Mouse (Mus musculus): Measurements from ENCODE around the gene Prss30. TPM values are rescaled to one million over a fixed set of nuclear protein-coding genes. Genes with fewer than 3 reads are reported as not detected.

Gene Prss30
- polyA plus RNA-seq, 1 experiment from 2014 or later, result 0.12 TPM

DNA sequence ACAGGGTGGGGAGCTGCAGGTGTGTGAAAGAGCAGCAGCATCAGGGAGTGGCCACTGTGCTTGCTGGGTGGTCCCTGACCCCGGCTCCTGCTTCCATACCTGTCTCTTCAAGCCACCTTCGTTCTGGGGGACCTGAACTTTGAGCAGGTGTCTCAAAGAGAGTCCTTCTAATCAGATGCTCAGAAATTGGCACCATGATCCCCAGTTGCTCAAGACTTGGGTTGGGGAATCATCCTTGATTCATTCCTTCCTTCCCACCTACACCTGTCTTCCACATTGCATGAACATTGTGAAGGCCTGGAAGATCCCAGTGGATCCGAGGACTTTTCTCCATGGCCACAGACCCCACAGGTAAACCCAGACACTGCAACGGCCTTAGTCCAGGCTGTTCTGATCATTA lies 27.7 kb upstream of the Prss30 start:
- Histone ChIP-seq H3K9ac (ENCODE audit: low read length) (no peak overlapping the region), H3K4me2 (ENCODE audit: low read length) (no peak overlapping the region), H3K27ac (ENCODE audit: low read depth) (no peak overlapping the region), H3K27me3 (replicated peaks; ENCODE audit: control insufficient read depth, insufficient read depth, low read length) (no peaks in the 10 kb centered on the region), H3K36me3 (ENCODE audit: control insufficient read depth, insufficient read depth, low read length) (no peaks in the 10 kb centered on the region), H3K4me1 (replicated peaks; ENCODE audit: control insufficient read depth, insufficient read depth, low read length) (no peaks in the 10 kb centered on the region), H3K4me3 (ENCODE audit: low read depth, low read length) (no peak overlapping the region), H3K9me3 (ENCODE audit: control insufficient read depth, low read length) (no peaks in the 10 kb centered on the region)
- no peak for ATAC-seq (replicated peaks; ENCODE audit: low FRiP score, low TSS enrichment, low read depth)
- 72% methylated on average over 4 of the region's 4 CpGs for WGBS
- no peak for DNase-seq (ENCODE audit: low spot score)

DNA sequence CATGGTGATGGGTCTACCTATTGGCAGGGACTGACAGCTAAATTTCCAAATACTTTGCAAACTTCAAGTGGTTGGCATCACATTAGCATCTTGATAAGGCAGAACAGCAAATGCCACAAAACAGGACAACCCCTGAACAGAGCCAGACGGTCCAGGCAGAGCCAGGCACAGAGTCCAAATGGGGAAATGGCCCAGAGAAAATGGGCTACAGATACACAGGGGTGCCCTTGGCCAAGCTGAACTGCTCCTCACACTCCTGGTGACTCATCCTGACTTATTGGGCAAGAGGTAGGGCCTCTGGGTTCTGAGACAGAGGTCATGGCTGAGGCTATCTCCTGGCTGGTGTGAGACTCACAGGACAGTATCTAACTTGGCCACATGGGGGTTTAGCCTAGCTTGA lies 27.0 kb upstream of the Prss30 start:
- 64% methylated on average over 1 of the region's 1 CpGs for WGBS
- Histone ChIP-seq H3K4me1 (replicated peaks; ENCODE audit: control insufficient read depth, insufficient read depth, low read length) (no peaks in the 10 kb centered on the region), H3K9me3 (ENCODE audit: control insufficient read depth, low read length) (no peaks in the 10 kb centered on the region), H3K36me3 (ENCODE audit: control insufficient read depth, insufficient read depth, low read length) (no peaks in the 10 kb centered on the region), H3K9ac (ENCODE audit: low read length) (no peak overlapping the region), H3K4me3 (ENCODE audit: low read depth, low read length) (no peak overlapping the region), H3K27ac (ENCODE audit: low read depth) (no peak overlapping the region), H3K27me3 (replicated peaks; ENCODE audit: control insufficient read depth, insufficient read depth, low read length) (no peaks in the 10 kb centered on the region), H3K4me2 (ENCODE audit: low read length) (no peak overlapping the region)
- ATAC-seq (replicated peaks; ENCODE audit: low FRiP score, low TSS enrichment, low read depth) (peak; percentile 62; the same call in 1 of the 2 replicates), DNase-seq (ENCODE audit: low spot score) (no peak)

DNA sequence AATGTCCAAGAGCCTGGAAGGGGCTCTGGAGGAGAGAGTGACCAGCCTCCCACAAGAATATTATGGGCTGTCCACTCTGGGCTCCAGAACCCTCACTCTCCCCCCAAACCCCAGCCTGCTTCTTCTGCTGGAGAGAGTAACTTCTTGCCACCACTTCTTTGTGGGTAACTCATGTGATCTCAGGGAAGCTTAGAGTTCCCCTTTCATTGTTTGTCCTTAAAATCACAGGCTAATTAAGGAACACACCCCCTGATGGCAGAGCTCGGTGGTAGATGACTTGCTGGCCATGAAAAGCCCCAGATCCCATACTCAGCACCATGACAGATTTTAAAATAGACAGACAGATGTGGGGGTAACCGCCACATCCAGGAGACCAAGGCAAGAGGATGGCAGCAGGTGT lies 26.6 kb upstream of the Prss30 start:
- Histone ChIP-seq H3K9ac (ENCODE audit: low read length) (no peak overlapping the region), H3K27ac (ENCODE audit: low read depth) (no peak overlapping the region), H3K4me3 (ENCODE audit: low read depth, low read length) (no peak overlapping the region), H3K9me3 (ENCODE audit: control insufficient read depth, low read length) (no peaks in the 10 kb centered on the region), H3K4me2 (ENCODE audit: low read length) (no peak overlapping the region), H3K36me3 (ENCODE audit: control insufficient read depth, insufficient read depth, low read length) (no peaks in the 10 kb centered on the region), H3K27me3 (replicated peaks; ENCODE audit: control insufficient read depth, insufficient read depth, low read length) (no peaks in the 10 kb centered on the region), H3K4me1 (replicated peaks; ENCODE audit: control insufficient read depth, insufficient read depth, low read length) (no peaks in the 10 kb centered on the region)
- 58% methylated on average over 2 of the region's 2 CpGs for WGBS
- DNase-seq (ENCODE audit: low spot score), result no peak
- no peak for ATAC-seq (replicated peaks; ENCODE audit: low FRiP score, low TSS enrichment, low read depth)

DNA sequence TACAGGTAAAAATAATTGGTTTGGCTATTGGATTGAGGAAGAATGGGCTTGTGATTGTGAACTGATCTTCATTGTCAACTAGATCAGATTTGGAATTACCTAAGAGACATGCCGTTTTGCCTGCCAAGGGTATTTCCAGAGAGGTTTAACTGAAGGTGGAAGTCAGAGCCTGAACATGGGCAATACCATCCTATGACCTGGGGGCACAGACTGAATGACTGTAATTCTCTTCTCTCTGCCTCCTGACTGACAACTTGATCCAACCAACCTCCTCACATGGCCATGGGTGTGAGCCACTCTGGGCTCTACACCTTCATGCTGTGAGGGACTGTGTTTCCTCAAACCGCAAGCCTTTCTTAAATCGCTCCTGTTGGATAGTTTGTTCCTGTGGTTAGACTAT lies 24.7 kb upstream of the Prss30 start:
- H3K4me1 ChIP-seq (replicated peaks; ENCODE audit: control insufficient read depth, insufficient read depth, low read length), result no peaks in the 10 kb centered on the region
- no peak overlapping the region for H3K9ac ChIP-seq (ENCODE audit: low read length)
- H3K9me3 ChIP-seq (ENCODE audit: control insufficient read depth, low read length), result no peaks in the 10 kb centered on the region
- H3K27me3 ChIP-seq (replicated peaks; ENCODE audit: control insufficient read depth, insufficient read depth, low read length), result no peaks in the 10 kb centered on the region
- no peaks in the 10 kb centered on the region for H3K36me3 ChIP-seq (ENCODE audit: control insufficient read depth, insufficient read depth, low read length)
- H3K27ac ChIP-seq (ENCODE audit: low read depth), result no peak overlapping the region
- WGBS, result 98% methylated on average over 3 of the region's 3 CpGs
- H3K4me2 ChIP-seq (ENCODE audit: low read length), result no peak overlapping the region
- H3K4me3 ChIP-seq (ENCODE audit: low read depth, low read length), result no peak overlapping the region
- no peak for DNase-seq (ENCODE audit: low spot score)
- ATAC-seq (replicated peaks; ENCODE audit: low FRiP score, low TSS enrichment, low read depth), result no peak

DNA sequence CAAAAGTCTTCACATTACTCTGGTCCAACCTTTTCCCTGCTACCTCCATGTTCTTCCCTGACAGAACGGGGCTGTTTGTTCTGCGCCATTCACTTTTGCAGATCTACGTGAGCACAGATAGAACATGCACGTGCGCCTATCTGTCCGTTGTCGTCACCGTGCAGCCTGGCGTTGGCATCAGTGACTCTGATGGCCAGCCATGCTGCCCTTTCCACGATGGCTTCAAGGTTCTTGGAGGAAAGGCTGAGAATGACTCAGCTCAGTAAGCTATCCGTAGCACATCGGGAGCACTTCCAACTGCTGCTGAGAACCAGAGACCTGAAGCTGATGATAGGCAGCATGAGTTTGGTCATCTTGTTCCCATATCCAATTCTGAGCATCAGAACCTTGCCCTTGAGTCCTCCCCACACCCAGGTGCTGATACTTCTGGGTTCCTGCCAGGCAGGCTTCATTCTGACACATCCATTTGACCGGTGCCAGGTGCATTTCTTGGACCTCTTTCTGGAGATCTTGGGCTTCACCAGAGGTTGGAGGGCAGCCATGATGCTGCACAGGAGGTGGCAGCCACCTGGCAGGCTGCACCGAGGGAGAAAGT lies 23.8 kb upstream of the Prss30 start:
- 91% methylated on average over 14 of the region's 14 CpGs for WGBS
- no peak overlapping the region for H3K9ac ChIP-seq (ENCODE audit: low read length)
- no peak overlapping the region for H3K27ac ChIP-seq (ENCODE audit: low read depth)
- H3K27me3 ChIP-seq (replicated peaks; ENCODE audit: control insufficient read depth, insufficient read depth, low read length), result no peaks in the 10 kb centered on the region
- DNase-seq (ENCODE audit: low spot score) (no peak), ATAC-seq (replicated peaks; ENCODE audit: low FRiP score, low TSS enrichment, low read depth) (no peak)
- no peaks in the 10 kb centered on the region for H3K4me1 ChIP-seq (replicated peaks; ENCODE audit: control insufficient read depth, insufficient read depth, low read length)
- H3K4me3 ChIP-seq (ENCODE audit: low read depth, low read length), result no peak overlapping the region
- no peaks in the 10 kb centered on the region for H3K9me3 ChIP-seq (ENCODE audit: control insufficient read depth, low read length)
- no peak overlapping the region for H3K4me2 ChIP-seq (ENCODE audit: low read length)
- H3K36me3 ChIP-seq (ENCODE audit: control insufficient read depth, insufficient read depth, low read length), result no peaks in the 10 kb centered on the region

DNA sequence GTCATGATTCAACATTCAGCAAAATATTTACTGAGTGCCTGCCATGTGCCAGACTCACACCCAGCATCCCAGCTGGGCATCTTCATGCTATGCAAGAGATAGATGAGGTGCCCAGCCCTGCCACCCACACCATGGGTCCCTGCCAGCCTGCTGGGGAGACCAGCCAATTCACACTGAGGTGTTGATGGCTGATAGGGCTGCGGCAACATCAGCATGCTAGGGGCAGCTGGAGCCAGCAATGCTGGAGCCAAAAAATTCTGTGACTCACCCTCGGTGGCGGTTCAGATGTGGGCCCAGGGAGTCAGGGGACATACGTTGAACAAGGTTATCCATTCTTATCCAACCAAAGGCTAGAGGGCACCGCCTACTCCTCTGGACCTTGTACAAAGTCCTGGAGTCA lies 20.0 kb upstream of the Prss30 start:
- H3K4me3 ChIP-seq (ENCODE audit: low read depth, low read length), result no peak overlapping the region
- no peak overlapping the region for H3K4me2 ChIP-seq (ENCODE audit: low read length)
- 41% methylated on average over 5 of the region's 5 CpGs for WGBS
- H3K9me3 ChIP-seq (ENCODE audit: control insufficient read depth, low read length), result no peaks in the 10 kb centered on the region
- no peaks in the 10 kb centered on the region for H3K27me3 ChIP-seq (replicated peaks; ENCODE audit: control insufficient read depth, insufficient read depth, low read length)
- H3K27ac ChIP-seq (ENCODE audit: low read depth), result no peak overlapping the region
- H3K9ac ChIP-seq (ENCODE audit: low read length), result no peak overlapping the region
- DNase-seq (ENCODE audit: low spot score) (no peak), ATAC-seq (replicated peaks; ENCODE audit: low FRiP score, low TSS enrichment, low read depth) (no peak)
- no peaks in the 10 kb centered on the region for H3K36me3 ChIP-seq (ENCODE audit: control insufficient read depth, insufficient read depth, low read length)
- no peaks in the 10 kb centered on the region for H3K4me1 ChIP-seq (replicated peaks; ENCODE audit: control insufficient read depth, insufficient read depth, low read length)

DNA sequence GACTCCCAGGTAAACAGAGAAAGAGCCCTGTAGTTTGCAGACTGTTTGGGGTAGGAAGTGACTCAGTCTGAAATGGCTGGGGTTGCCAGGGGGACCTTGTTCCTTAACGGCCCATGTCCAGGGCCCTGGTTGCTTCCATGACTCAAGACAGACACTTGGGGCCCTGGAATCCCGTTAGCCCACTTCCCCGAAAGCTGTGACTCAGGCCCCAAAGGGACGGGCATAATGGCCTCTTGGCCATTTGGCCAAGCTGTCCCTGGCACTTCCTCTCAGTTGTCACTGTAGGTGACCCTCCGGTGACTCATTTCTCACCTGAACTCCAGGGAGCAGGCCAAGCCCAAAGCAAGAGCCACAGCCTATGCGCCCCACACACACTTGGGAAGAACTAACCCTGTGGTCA lies 18.0 kb upstream of the Prss30 start:
- 43% methylated on average over 6 of the region's 6 CpGs for WGBS
- Histone ChIP-seq H3K27ac (ENCODE audit: low read depth) (no peak overlapping the region), H3K9ac (ENCODE audit: low read length) (no peak overlapping the region)

DNA sequence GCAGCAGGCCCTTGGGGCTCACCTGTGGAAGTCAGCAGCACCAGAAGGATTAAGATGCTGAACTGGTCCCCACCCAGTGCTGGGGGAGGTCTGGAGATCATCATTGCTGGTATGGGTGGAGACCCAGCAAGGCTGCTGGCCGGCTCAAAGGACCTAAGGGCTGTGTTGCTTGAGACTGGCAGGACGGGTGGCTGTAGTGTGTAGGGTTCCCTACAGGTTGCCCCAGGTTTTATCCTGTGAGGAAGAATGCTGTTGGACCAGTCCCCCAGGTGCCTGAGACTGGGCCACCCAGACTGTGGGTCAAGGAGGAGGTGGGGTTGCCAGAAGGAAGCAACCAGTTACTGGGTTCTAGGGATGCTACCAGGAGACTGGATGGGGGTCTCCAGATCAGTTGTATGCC lies 17.5 kb upstream of the Prss30 start, which contains the start of gene Prss22:
Prss22 (minus strand) TSS at position 200 of the 400 bp plus-strand sequence.
- WGBS, result 59% methylated on average over 2 of the region's 2 CpGs
- Histone ChIP-seq H3K9me3 (ENCODE audit: control insufficient read depth, low read length) (no peaks in the 10 kb centered on the region), H3K4me3 (ENCODE audit: low read depth, low read length) (no peak within 1 kb of the TSS), H3K27ac (ENCODE audit: low read depth) (no peak within 1 kb of the TSS), H3K4me1 (replicated peaks; ENCODE audit: control insufficient read depth, insufficient read depth, low read length) (0 out of 2 replicates have a peak, but pooled peaks cover 4% of the 10 kb centered on the region), H3K36me3 (ENCODE audit: control insufficient read depth, insufficient read depth, low read length) (no peaks in the 10 kb centered on the region), H3K27me3 (replicated peaks; ENCODE audit: control insufficient read depth, insufficient read depth, low read length) (no peaks in the 10 kb centered on the region), H3K9ac (ENCODE audit: low read length) (no peak within 1 kb of the TSS), H3K4me2 (ENCODE audit: low read length) (no peak within 1 kb of the TSS)
- DNase-seq (ENCODE audit: low spot score) (no peak), ATAC-seq (replicated peaks; ENCODE audit: low FRiP score, low TSS enrichment, low read depth) (no peak)

More for the DNA sequence above, 18.0 kb upstream of the Prss30 start:
- Histone ChIP-seq H3K27me3 (replicated peaks; ENCODE audit: control insufficient read depth, insufficient read depth, low read length) (no peaks in the 10 kb centered on the region), H3K4me3 (ENCODE audit: low read depth, low read length) (no peak overlapping the region), H3K4me1 (replicated peaks; ENCODE audit: control insufficient read depth, insufficient read depth, low read length) (0 out of 2 replicates have a peak, but pooled peaks cover 4% of the 10 kb centered on the region), H3K36me3 (ENCODE audit: control insufficient read depth, insufficient read depth, low read length) (no peaks in the 10 kb centered on the region), H3K4me2 (ENCODE audit: low read length) (no peak overlapping the region), H3K9me3 (ENCODE audit: control insufficient read depth, low read length) (no peaks in the 10 kb centered on the region)
- no peak for DNase-seq (ENCODE audit: low spot score)
- no peak for ATAC-seq (replicated peaks; ENCODE audit: low FRiP score, low TSS enrichment, low read depth)

DNA sequence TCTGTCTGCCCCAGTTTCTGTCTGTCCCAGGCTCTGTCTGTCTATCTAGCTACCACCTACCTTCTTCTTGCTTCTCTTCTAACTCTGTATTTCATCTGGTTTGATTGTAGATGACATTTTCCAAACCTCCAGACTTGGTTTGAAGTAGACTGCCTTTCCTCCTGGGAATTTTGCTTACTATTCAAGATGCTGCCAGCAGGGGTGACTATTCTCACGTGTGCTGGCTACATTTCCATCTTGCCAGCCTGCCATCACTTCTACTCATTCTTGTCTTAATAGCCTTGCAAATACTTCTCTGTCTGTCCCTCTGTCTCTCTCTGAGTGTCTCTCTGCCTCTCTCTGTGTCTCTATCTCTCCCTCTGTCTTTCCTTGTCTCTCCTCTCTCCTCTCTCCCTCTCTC lies 15.1 kb upstream of the Prss30 start:
- Histone ChIP-seq H3K4me3 (ENCODE audit: low read depth, low read length) (no peak overlapping the region), H3K27me3 (replicated peaks; ENCODE audit: control insufficient read depth, insufficient read depth, low read length) (no peaks in the 10 kb centered on the region), H3K4me1 (replicated peaks; ENCODE audit: control insufficient read depth, insufficient read depth, low read length) (0 out of 2 replicates have a peak, but pooled peaks cover 4% of the 10 kb centered on the region), H3K9ac (ENCODE audit: low read length) (no peak overlapping the region), H3K9me3 (ENCODE audit: control insufficient read depth, low read length) (no peaks in the 10 kb centered on the region), H3K4me2 (ENCODE audit: low read length) (no peak overlapping the region), H3K27ac (ENCODE audit: low read depth) (no peak overlapping the region), H3K36me3 (ENCODE audit: control insufficient read depth, insufficient read depth, low read length) (no peaks in the 10 kb centered on the region)
- DNase-seq (ENCODE audit: low spot score) (no peak), ATAC-seq (replicated peaks; ENCODE audit: low FRiP score, low TSS enrichment, low read depth) (no peak)
- 30% methylated on average over 1 of the region's 1 CpGs for WGBS

Data from intestine, embryonic 14.5 days (tissue).